In the genomic region with DNA sequence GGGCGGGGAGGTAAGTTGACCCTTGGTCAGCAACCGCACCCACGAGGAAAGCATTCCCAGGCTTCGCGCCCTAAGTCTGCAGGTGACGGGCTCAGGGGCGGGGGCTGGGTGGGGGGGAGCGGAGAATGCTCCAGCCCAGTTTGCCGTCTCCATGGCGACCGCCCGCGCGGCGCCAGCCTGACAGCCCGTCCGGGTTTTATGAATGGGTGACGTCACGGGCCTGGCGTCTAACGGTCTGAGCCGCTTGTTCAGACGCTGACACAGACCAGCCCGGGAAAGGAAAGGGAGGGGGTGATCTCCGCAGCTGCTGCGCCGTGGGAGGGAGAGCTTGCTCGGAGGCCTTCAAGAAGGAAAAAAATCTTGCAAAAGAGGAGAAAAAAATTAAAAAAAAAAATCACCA, we compare ENCODE assay signal across 8 mouse cellular contexts. TPM values are rescaled to one million over a fixed set of nuclear protein-coding genes. Genes with fewer than 3 reads are reported as not detected.
DNase-seq lines count a peak whose midpoint lies in the region; ATAC-seq lines count a peak whose summit lies in the region.

No protein-coding gene starts in this region.

- peak overlapping the region; percentile 50 for H3K9ac ChIP-seq in embryonic facial prominence, embryonic 14.5 days (ENCODE audit: low read depth, low read length)
- peak overlapping the region; percentile 92 for H3K9ac ChIP-seq in heart, embryonic 11.5 days (ENCODE audit: low read depth, low read length)
- H3K9ac ChIP-seq in kidney, embryonic 15.5 days: peak overlapping the region; percentile 34; the same call in 1 of the 2 replicates
- no peak overlapping the region; the same call in 1 of the 2 replicates for H3K9ac ChIP-seq in stomach, embryonic 15.5 days

- peak overlapping the region; percentile 92 for H3K27ac ChIP-seq in embryonic facial prominence, embryonic 14.5 days (replicated peaks; ENCODE audit: low read depth, low read length)
- peak overlapping the region; percentile 96 for H3K27ac ChIP-seq in heart, embryonic 11.5 days (ENCODE audit: low read depth, low read length)
- peak overlapping the region; percentile 97 for H3K27ac ChIP-seq in kidney, embryonic 15.5 days
- peak overlapping the region; percentile 91 for H3K27ac ChIP-seq in stomach, embryonic 15.5 days

- no peaks in the 10 kb centered on the region for H3K9me3 ChIP-seq in embryonic facial prominence, embryonic 14.5 days (ENCODE audit: control insufficient read depth, low read length)
- no peaks in the 10 kb centered on the region for H3K9me3 ChIP-seq in heart, embryonic 11.5 days (replicated peaks; ENCODE audit: control insufficient read depth, low read length)
- H3K9me3 ChIP-seq in kidney, embryonic 15.5 days (replicated peaks): no peaks in the 10 kb centered on the region
- no peaks in the 10 kb centered on the region for H3K9me3 ChIP-seq in stomach, embryonic 15.5 days

- peak overlapping the region; percentile 83 for H3K4me3 ChIP-seq in embryonic facial prominence, embryonic 14.5 days (ENCODE audit: low read depth, low read length)
- peak overlapping the region; percentile 89 for H3K4me3 ChIP-seq in heart, embryonic 11.5 days (ENCODE audit: low read depth, low read length)
- peak overlapping the region; percentile 67 for H3K4me3 ChIP-seq in kidney, embryonic 15.5 days (replicated peaks)
- peak overlapping the region; percentile 75 for H3K4me3 ChIP-seq in stomach, embryonic 15.5 days (replicated peaks)

- no peaks in the 10 kb centered on the region for H3K27me3 ChIP-seq in embryonic facial prominence, embryonic 14.5 days (replicated peaks; ENCODE audit: control insufficient read depth, insufficient read depth, low read length)
- H3K27me3 ChIP-seq in heart, embryonic 11.5 days (ENCODE audit: control insufficient read depth, insufficient read depth, low read length): no peaks in the 10 kb centered on the region
- no peaks in the 10 kb centered on the region for H3K27me3 ChIP-seq in kidney, embryonic 15.5 days
- H3K27me3 ChIP-seq in stomach, embryonic 15.5 days (replicated peaks): no peaks in the 10 kb centered on the region

- DNase-seq in 3T3-L1 (ENCODE audit: low read depth, low spot score): peak; percentile 98
- DNase-seq in adrenal gland, postnatal 14 days: peak; percentile 99
- peak; percentile 99 for DNase-seq in embryonic facial prominence, embryonic 14.5 days (ENCODE audit: low spot score)
- peak; percentile 90 for DNase-seq in liver
- DNase-seq in naive thymus-derived CD4-positive, alpha-beta T cell, adult 2 months (ENCODE audit: low read depth): peak; percentile 75

- H3K4me1 ChIP-seq in embryonic facial prominence, embryonic 14.5 days (ENCODE audit: control insufficient read depth, insufficient read depth, low read length): peaks cover 33% of the 10 kb centered on the region
- H3K4me1 ChIP-seq in heart, embryonic 11.5 days (ENCODE audit: control insufficient read depth, insufficient read depth, low read length): peaks cover 36% of the 10 kb centered on the region
- peaks cover 77% of the 10 kb centered on the region for H3K4me1 ChIP-seq in kidney, embryonic 15.5 days
- peaks cover 40% of the 10 kb centered on the region for H3K4me1 ChIP-seq in stomach, embryonic 15.5 days

- under 1% methylated on average over 23 of the region's 28 CpGs for WGBS in embryonic facial prominence, embryonic 14.5 days
- WGBS in heart, embryonic 11.5 days (ENCODE audit: insufficient replicate concordance): 0% methylated on average over 28 of the region's 28 CpGs
- 0% methylated on average over 28 of the region's 28 CpGs for WGBS in kidney, embryonic 15.5 days
- under 1% methylated on average over 28 of the region's 28 CpGs for WGBS in stomach, embryonic 15.5 days

- peak overlapping the region; percentile 80 for H3K4me2 ChIP-seq in embryonic facial prominence, embryonic 14.5 days (ENCODE audit: low read depth, low read length)
- H3K4me2 ChIP-seq in heart, embryonic 11.5 days: peak overlapping the region; percentile 80
- peak overlapping the region; percentile 63 for H3K4me2 ChIP-seq in kidney, embryonic 15.5 days
- peak overlapping the region; percentile 85 for H3K4me2 ChIP-seq in stomach, embryonic 15.5 days

- H3K36me3 ChIP-seq in embryonic facial prominence, embryonic 14.5 days (ENCODE audit: control insufficient read depth, insufficient read depth, low read length): peaks cover 5% of the 10 kb centered on the region; the same call in 1 of the 2 replicates
- H3K36me3 ChIP-seq in heart, embryonic 11.5 days (ENCODE audit: control insufficient read depth, insufficient read depth, low read length): no peaks in the 10 kb centered on the region
- no peaks in the 10 kb centered on the region for H3K36me3 ChIP-seq in kidney, embryonic 15.5 days
- H3K36me3 ChIP-seq in stomach, embryonic 15.5 days: no peaks in the 10 kb centered on the region

- ATAC-seq in embryonic facial prominence, embryonic 14.5 days (ENCODE audit: low read depth): peak; percentile 85
- ATAC-seq in heart, embryonic 11.5 days (replicated peaks; ENCODE audit: insufficient number of reproducible peaks, low FRiP score, low TSS enrichment): peak; percentile 78
- peak; percentile 82 for ATAC-seq in kidney, embryonic 15.5 days (replicated peaks; ENCODE audit: low FRiP score)
- ATAC-seq in stomach, embryonic 15.5 days (ENCODE audit: insufficient read depth, low FRiP score, low read depth): peak; percentile 69

RNA-seq across cellular contexts. Expression of gene Id1, which starts 1.1 kb away (rescaled TPM):
- 136 and 138 TPM in 2 replicates for total RNA-seq in adrenal gland, postnatal 14 days (2021)
- polyA plus RNA-seq in embryonic facial prominence, embryonic 14.5 days (2014; fragmentation: Nextera tagmentation; extraction: Ambion mirVana): 128 and 138 TPM in 2 replicates
- 95.3 and 98.1 TPM in 2 replicates for polyA plus RNA-seq in heart, embryonic 11.5 days (2014; fragmentation: Nextera tagmentation; extraction: Ambion mirVana)
- 133 and 143 TPM in 2 replicates for polyA plus RNA-seq in kidney, embryonic 15.5 days (2015; fragmentation: Nextera tagmentation; extraction: Ambion mirVana)
- polyA plus RNA-seq in stomach, embryonic 15.5 days (2015; fragmentation: Nextera tagmentation; extraction: Ambion mirVana): 117 and 138 TPM in 2 replicates

RNA-seq across cellular contexts. Expression of gene Cox4i2, which starts 19.0 kb away (rescaled TPM):
- 6.3 and 7.7 TPM in 2 replicates for total RNA-seq in adrenal gland, postnatal 14 days (2021)
- 19.1 and 27.0 TPM in 2 replicates for polyA plus RNA-seq in embryonic facial prominence, embryonic 14.5 days (2014; fragmentation: Nextera tagmentation; extraction: Ambion mirVana)
- polyA plus RNA-seq in heart, embryonic 11.5 days (2014; fragmentation: Nextera tagmentation; extraction: Ambion mirVana): 22.4 and 22.5 TPM in 2 replicates
- polyA plus RNA-seq in kidney, embryonic 15.5 days (2015; fragmentation: Nextera tagmentation; extraction: Ambion mirVana): 16.4 and 20.9 TPM in 2 replicates
- polyA plus RNA-seq in stomach, embryonic 15.5 days (2015; fragmentation: Nextera tagmentation; extraction: Ambion mirVana): 19.0 and 19.5 TPM in 2 replicates

RNA-seq across cellular contexts. Expression of gene Mcts2, which starts 48.1 kb away (rescaled TPM):
- total RNA-seq in adrenal gland, postnatal 14 days (2021): 26.6 and 28.0 TPM in 2 replicates
- polyA plus RNA-seq in embryonic facial prominence, embryonic 14.5 days (2014; fragmentation: Nextera tagmentation; extraction: Ambion mirVana): 26.7 and 30.2 TPM in 2 replicates
- polyA plus RNA-seq in heart, embryonic 11.5 days (2014; fragmentation: Nextera tagmentation; extraction: Ambion mirVana): 22.2 and 29.2 TPM in 2 replicates
- polyA plus RNA-seq in kidney, embryonic 15.5 days (2015; fragmentation: Nextera tagmentation; extraction: Ambion mirVana): 29.5 and 31.0 TPM in 2 replicates
- 23.1 and 26.7 TPM in 2 replicates for polyA plus RNA-seq in stomach, embryonic 15.5 days (2015; fragmentation: Nextera tagmentation; extraction: Ambion mirVana)

Comparison
In these comparisons a context has a peak if more than half of its experiments do, and no peak if none do; other contexts are left out.
1. Peak in every context shown above with its lines: DNase-seq, ATAC-seq, H3K4me3 ChIP-seq and H3K27ac ChIP-seq.